Mouse (Mus musculus): ENCODE data around the gene Birc3.
A peak's percentile ranks its signal among the peaks of the same experiment; 100 is the strongest.
"Not testable (repeated sequence)": the region's sequence is repeated elsewhere in the genome, so short reads cannot be mapped to it uniquely, and the experiment has no call there.

Gene Birc3

DNA sequence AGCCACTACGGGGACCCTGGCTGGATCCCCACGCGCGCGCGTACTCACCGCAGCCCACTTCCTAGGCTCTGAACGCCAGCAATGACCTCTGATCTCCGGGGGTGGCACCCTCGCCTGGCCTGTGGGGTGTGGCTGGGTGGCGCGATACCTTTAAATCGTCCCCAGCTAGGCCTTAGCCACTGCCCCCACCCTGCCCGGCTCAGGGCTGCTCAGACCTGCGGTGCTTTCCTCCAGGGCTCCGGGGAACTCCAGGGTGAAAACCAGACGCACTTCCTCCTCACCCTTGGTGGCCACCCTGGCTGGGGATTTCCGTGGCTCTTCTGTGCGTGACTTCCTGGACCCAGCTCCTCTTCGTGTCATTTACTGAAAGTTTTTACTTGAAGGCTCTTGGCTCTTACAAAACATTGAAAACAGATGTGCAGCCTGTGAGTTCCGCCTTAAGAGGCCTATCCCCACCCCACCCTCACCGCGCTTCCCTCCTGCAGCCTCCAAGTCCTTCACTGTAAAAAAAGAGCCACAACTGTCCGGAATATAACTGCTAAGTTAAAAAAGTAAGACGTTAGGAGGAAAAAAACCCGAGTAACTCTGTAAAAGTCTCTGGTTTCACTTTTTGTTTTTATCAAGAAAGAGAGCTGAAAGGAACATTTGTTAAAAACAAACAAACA is at the start of gene Birc3:
Gene Birc3, minus strand, starts transcription at position 412 of the 665 bp plus-strand sequence.
- no peak for DNase-seq (ENCODE audit: low read depth, low spot score)

DNA sequence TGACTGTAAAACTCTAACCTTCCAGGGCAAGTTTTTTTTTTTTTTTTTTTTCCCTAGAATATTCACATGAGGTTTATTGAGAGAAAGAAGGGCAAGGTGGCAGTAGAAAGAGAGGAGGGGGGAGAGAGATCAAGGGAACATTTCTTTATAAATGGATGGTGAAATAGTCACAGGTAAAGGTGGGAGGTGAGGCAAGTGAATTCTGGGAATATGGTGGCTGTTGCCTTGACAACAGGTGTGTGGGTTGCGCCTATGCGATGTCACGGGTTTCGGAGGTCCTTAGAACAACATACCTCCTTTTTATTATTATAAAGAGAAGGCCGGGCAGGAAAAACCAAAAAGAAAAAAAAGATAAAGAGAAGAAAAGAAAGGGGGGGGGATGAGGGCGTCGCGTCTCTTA is 41.9 kb upstream of the Birc3 start:
- no peak for DNase-seq (ENCODE audit: low read depth, low spot score)

DNA sequence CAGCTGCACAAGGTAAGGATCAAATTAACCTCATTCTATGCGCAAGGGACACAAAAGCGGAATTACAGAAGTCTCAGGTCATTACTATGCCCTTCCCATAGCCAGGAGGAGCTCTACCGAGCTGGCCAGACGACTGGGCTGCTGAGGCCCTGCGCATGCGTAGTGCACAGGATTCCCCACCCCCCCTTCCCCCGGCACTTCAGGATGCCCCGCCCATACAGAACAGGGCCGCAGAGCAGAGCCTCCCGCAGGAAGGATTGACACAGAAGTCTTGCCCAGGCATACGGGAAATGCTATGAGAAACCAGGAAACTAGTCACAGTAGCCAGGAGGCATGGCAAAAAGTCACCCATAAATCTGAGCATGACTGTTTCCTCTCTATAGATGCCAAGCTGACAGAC is 41.5 kb upstream of the Birc3 start:
- DNase-seq (ENCODE audit: low read depth, low spot score): peak; percentile 49

DNA sequence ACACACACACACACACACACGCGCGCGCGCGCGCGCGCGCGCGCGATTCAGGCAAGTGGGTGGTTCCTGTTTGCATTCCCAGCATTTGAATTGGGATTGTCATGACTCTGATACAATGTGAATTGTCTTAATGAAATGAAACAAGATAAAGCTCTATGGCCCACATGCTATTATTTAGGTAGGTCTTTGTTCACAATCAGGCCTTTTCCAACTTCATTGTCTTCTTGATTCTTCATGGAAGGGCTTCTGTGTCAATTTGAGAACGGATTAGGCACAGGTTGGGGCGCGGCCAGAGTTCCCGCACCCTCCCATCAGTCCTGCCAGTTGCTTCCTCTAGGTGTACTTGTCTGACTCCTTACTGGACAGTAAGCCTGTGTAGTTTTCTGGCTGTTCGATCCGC is 41.0 kb upstream of the Birc3 start:
- DNase-seq (ENCODE audit: low read depth, low spot score): no peak

DNA sequence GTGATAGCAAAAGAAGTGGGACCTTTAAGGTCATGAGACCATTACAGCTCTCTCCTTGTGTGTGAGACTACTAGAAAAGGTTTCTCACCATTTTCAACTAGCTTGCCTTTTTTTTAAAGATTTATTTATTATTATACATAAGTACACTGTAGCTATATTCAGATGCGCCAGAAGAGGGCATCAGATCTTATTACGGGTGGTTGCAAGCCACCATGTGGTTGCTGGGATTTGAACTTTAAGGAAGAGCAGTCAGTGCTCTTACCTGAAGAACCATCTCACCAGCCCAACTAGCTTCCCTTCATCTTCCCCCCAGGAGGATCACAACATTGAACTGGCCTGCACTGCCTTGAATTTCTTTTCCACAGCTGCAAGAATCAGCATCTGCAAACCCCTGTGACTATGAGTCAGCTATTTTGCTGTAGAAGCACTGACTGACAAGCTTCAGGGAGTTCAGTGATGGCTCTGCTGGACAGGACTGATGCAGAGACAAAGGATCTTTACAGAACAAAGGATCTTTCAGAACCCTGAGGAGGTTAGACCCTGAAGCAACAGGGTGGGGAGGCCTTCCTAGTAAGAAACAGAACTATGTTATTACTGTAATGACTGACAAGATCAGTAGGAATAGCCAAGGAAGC is 34.5 kb upstream of the Birc3 start:
- no peak for DNase-seq (ENCODE audit: low read depth, low spot score)

DNA sequence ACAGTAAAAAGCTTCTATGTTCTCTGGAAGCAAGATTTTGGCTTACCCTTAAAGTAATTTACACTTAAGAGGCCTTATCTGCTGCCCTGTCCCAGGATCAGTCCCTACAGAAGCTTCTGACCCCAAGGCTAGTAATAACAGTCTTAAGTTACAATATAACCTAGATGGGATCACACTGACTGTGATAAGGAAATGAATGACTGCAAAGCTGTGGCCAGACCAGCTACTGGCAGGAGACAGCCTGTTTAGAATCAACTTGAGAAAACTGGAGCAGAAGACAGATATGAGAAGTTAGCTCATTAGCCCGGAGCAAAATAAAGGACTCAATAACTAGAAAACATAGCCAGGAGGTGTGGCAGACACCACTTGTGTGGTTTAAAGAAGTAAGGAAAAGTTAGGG is 33.6 kb upstream of the Birc3 start:
- no peak for DNase-seq (ENCODE audit: low read depth, low spot score)

DNA sequence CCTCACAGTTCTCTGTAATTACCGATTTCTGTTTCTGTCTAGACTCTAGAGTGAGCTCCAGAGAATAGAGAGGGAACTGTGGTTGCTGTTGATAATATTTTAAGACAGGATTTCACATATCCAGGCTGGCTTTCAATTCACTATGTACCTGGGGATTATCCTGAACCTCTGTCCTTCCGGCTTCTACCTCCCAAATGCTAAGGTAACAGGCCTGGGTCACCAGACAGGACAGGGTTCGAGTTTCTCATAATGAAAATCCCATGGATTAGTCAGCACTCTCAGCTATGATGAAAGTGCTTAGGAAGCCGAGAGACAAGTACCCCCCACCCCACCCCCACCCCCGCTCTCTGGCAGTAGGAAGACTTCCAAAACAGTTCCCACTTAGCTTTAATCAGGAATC is 30.8 kb upstream of the Birc3 start:
- DNase-seq (ENCODE audit: low read depth, low spot score): no peak

DNA sequence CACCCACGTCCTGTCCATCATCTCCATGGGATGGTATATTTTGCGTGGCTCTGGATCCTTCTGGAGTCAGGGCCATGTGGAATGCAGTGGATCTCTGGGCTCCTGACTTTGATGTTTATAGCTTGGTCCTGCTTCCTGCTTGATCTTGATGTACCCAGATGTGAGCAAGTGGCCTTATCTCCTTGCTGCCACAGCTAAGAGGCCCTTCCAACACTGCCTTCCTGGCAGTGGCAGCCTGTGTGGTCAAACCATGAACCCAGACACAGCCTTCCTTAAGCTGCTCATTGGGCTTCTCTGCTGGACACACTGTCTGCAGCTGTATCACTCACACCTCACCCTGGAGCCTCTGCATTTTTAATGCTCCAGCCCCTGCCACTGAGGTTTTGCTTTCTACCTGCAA is 30.3 kb upstream of the Birc3 start:
- DNase-seq (ENCODE audit: low read depth, low spot score): no peak

DNA sequence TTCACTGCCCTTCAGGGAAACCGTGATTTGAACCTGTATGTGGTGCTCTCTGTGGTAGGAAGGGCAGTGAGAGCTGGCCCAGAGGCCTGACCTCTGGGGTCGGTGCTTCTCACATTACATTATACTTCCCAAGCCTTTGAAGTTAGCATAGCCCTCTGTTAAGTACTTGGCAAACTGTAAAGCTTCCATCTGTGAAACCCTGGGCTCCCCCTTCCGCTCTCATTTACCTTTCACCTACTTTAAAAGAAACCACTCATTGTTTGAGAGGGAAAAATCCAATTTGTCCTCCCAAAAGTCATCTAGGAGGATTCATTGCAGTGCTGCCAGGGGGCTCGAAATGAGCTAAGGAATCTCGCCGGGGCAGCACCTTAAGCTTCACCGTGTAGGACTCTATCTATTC is 29.3 kb upstream of the Birc3 start:
- DNase-seq (ENCODE audit: low read depth, low spot score): no peak

DNA sequence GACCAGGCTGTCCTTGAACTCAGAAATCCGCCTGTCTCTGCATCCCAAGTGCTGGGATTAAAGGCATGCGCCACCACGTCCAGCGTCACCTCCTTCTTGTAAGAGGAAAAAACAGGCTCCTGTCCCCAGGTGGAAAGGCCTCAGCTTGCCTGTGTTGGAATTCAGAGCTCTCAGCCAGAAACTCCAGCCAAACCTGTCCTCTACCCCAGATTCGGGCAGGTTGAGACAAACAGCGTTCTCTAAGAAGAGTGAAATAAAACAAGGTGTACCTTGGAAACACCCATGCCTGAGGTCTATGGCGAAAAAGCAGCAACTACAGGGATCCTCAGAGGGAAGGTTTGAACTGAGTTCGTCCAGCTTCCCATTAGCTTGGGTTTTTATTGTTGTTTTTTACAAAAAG is 28.0 kb upstream of the Birc3 start:
- no peak for DNase-seq (ENCODE audit: low read depth, low spot score)

DNA sequence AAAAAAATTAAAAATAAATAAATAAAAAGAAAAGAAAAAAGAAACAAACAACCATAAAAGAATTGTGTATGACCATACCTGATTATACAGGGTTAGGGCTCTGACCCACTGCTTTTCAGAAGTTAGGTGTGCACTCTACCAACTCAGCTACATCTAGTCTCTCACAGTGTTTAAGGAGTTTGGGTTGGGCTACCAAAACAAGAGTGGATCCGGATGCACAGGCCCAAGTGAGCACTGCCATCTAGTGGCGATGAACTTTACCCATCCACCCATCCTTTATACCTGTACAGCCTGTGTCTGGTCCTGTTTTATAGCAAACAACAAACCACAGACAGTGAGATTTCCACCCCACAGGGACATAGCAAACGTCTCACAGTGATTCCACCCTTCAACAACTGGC is 24.5 kb upstream of the Birc3 start:
- no peak for DNase-seq (ENCODE audit: low read depth, low spot score)

DNA sequence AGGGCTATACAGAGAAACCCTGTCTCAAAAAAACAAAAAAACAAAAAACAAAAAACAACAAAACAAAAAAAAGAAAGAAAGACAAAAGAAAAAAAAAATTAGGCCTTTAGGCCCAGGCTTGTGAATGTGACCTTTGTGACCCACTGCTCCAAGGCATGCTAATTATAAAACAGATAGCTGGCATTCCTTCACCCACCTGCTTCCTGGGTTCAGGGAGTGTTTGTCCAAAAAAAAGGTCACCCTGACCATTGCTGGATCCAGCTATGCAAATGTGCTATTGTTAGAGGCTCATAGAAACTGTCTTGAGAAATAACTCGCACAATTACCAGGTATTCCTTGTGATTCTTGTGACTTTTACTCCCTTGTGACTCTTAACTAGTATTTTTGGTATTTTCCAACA is 18.8 kb upstream of the Birc3 start:
- not testable (repeated sequence) for DNase-seq (ENCODE audit: low read depth, low spot score)

DNA sequence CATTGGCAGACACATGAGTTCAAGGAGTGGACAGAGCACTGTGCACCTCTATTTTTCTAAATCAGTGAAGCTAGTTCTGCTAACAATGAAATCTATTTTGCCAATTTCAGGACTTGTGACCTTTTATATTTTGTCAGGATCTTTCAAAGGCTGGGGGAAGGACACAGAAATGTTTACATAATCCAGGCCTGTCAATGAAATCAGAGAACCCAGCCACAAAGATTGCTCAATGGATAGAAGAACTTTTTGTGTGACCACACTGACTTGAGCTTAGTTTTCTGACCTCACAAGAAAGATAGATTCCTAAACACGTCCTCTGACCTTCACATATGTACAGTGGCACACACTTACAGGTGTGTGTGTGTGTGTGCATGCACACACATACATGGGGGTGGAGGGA is 18.2 kb upstream of the Birc3 start:
- no peak for DNase-seq (ENCODE audit: low read depth, low spot score)

DNA sequence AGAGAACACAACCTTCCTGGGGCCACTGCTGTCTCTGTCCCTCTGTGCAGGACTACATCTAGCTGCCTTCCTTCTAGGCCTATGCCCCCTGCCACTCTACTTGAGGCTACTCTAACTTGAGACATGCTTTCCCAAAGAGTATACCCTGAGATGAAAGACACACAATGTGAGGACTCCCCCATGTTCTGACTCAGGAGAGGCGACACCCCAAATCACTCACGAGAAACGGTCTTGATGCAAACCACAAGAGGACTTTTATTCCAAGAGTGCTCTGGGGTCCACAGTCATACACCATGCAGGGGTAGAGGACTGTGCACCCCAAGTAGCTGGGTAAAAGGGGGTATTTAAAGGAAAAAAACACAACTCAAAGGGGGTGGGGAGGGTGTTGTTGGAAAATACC is 11.4 kb upstream of the Birc3 start:
- no peak for DNase-seq (ENCODE audit: low read depth, low spot score)

DNA sequence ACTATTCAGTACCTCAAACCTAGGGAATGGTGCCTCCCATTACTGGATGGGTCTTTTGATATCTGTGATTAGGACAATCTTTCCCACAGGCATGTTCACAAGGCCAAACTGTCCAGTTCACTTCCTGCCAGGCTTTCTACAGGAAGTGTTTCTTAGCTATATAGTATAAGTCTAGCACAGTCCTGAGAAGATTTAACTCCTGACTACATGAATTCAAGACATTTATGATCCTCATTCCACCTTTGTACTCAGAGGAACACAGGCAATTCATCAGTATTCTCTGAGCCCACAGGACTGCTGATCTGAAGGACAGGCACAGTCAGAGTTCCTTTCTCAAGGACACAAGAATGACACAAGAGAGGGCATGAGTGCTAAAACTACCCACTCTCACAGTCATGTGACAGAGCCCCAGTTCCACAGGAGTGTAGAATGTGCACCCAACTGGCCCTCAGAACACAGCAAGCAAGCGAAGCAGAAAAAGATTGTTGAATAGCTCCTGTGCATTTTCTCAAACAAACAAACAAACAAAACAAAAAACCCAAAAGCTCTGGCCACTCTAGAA is 9.4 kb upstream of the Birc3 start:
- no peak for DNase-seq (ENCODE audit: low read depth, low spot score)

DNA sequence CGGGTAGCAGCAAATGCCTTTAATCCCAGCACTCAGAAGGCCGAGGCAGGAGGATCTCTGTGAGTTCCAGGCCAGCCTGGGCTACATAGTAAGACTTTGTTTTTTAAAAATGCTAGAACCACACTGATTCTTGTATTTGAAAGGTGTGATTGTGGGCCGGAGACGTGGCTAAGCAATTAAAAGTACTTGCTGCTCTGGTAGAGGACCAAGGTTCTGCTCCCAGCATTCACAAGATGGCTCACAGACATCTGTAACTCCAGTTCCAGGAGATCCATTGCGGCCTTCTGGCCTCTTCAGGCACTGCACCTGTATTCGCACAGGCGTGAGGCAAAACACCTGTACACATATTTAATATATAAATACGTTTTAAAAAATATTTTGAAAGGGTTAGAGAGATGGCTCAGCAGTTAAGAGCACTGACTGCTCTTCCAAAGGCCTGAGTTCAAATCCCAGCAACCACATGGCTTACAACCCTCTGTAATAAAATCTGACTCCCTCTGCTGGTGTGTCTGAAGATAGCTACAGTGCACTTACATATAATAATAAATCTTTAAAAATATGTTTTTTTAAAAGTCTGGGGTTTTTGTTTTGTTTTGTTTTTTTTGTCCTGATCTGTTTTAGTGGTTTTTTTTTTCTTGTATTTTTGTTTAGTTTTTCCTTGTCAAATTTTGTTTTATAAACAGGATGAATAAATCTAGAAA is 675 bp upstream of the Birc3 start:
- no peak for DNase-seq (ENCODE audit: low read depth, low spot score)

DNA sequence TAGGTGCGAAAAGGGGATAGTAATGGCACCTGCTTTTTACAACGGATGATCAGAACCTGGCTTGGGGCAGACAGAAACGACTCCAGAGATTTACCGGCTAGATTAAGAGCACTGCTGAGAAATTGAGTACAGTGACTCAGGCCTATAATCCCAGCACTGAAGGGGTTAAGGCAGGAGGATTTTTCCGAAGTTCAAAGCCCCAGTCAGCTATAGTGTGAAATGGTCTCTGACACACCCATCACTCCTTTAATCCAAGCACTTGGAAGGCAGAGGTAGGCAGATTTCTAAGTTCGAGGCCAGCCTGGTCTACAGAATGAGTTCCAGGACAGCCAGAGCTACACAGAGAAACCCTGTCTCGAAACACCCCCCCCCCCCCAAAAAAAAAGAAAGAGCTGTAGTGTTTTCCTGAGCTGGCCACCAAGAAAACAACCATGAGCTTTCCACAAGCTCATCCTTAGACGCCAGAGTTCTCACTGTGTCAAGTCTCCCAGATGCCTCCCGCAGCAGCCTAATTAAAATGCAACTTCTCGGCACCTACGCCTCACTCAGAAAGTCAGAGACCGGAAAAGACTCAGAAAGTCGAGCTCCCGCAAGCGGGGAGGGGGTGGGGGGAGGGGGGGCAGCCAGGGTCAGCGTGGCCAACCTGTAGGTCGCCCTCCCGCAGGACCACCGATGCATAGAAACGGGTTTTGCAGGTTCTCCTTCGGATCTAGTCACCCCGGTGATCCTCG is 777 bp downstream of the Birc3 start:
- DNase-seq (ENCODE audit: low read depth, low spot score): no peak

DNA sequence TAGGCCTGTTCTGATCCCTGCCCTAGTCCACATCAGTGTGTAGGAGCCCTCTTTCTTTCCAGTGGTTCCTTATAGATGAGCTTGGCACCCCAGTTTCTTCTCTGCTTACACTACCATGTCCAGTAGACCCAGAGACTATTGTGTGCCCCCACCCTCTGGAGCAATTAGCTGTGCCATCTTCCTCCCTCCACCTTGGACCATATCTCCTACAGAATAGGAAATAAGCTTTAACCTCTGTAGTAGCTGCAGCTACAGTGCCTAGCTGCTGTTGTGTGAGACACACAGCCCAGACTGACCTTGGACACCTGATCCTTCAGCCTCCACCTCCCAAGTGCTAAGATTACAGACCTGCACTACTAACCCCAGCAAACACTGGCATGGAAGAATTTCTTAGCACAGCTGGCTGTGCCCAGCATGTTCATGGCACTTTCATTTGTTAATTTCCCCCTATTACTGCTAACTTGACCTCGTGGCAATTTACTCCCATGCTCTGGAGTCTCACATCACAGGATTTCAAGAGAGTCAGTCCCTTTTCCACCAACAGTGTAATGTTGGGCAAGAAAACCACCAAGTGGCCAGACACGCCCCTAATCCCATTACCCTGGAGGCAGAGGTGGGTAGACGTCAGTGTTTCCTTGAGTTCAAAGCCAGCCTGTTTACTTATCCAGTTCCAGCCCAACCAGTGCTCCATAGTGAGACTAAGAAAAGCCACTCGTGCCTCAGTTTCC is 1.5 kb downstream of the Birc3 start:
- DNase-seq (ENCODE audit: low read depth, low spot score): no peak

DNA sequence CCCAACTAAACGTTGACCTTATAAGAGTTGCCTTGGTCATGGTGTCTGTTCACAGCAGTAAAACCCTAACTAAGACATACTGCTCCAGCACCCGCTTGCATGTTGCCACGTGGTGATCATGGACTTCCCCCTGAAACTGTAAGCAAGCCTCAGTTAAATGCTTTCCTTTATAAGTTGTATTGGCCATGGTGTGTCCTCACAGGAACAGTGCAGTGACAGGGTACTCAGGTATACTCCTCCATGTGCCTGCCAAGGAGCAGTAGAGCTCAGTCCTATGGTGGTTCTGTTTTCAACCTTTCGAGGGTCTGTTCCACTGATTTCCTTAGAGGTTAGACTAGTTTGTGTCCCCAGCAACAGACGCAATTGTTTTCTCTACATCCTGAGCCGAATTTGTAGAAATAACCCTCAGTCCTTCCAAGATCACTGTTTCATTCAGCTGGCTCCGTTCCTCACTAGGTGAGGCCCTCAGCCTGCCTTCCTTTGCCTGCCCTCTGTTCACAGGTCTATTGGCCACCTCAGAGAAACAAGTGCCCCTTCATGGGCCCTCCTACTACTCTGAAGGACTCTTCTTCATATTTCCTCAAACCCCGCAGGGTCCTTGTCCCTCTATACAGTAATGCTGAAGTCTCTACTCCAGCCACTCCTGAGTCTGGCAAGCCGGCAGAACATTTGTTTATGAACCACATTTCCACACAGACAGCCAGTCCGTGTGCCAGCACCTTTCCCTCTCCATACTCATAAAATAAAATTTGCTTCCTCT is 2.2 kb downstream of the Birc3 start:
- DNase-seq (ENCODE audit: low read depth, low spot score): no peak

DNA sequence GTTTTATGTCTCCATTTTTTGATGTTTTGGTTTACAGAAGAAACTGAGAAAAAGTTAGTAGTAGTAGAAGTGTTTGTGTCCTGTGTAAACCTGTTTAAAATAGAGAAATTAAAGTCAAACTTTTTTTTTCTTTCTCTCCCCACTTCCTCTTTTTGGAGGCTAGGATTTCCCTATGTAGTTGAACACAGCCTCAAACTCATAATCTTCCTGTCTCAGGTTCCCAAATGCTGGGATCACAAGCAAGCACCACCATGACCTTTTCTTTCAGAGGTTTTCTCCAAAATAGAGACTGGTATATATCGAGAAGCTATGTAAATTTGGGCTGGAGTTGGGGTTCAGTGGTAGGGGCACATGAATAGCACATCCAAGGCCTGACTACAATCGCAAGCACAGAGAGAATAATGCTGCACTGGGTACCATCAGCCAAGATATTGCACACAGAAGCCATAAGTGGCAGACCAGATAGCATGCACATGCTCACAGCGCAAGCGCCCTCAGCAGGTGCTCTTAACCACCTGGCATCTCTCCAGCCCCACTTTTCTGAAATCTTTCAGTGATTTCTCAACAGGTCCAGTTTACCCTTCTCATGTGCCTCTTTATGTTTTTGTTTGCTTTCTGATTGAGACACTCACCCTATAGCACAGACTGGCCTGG is 4.0 kb downstream of the Birc3 start:
- no peak for DNase-seq (ENCODE audit: low read depth, low spot score)

All from brain, embryonic 18.5 days (tissue).